Comparison of ENCODE assay signal across 8 mouse cellular contexts in the genomic region with DNA sequence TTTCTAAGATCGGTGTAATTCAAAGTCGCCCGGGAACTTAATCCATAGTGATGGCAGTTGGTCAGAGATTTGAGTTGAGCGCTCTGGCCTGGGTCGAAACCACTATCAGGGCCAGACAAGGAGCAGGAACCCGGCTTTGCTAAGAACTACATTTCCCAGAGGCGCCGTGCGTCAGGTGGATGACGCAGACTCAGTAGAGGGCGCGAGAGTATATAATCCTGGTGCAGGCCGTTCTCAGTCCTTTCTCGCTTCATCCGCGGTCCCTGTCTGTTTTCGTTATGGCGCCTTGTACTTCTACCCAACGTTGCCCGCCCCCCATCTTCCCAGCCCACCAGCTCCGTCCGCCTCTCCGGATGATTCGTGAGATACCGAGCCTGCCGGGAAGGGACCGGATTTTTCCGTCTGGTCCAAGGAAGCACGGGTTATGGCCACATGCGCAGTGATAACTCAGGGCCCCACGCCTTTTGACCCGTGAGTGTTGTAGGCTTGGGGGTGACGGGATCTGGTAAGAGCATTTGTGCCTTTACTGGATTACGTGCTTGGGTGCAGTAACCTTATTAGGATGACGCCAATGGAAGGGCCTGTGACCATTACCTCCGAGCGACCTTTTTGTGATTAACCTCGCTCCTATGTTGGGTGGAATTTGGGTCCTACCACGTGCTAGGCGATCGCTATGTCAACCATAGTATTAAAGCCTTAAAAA. TPM values are rescaled to one million over a fixed set of nuclear protein-coding genes. Genes with fewer than 3 reads are reported as not detected.
A peak's percentile ranks its signal among the peaks of the same experiment; 100 is the strongest.
DNase-seq lines count a peak whose midpoint lies in the region; ATAC-seq lines count a peak whose summit lies in the region.

No protein-coding gene starts in this region.

- peaks cover 12% of the 10 kb centered on the region for H3K4me1 ChIP-seq in hindbrain, embryonic 14.5 days (replicated peaks; ENCODE audit: control insufficient read depth, insufficient read depth, low read length)

- DNase-seq in NIH3T3 (ENCODE audit: low read depth) = peak; percentile 92
- DNase-seq in cerebellum, postnatal 14 days = peak; percentile 90 to 94
- peak; percentile 84 to 90 for DNase-seq in frontal cortex, postnatal 14 days (ENCODE audit: low spot score in 2 of 2)
- DNase-seq in hindbrain, embryonic 14.5 days (ENCODE audit: low spot score) = peak; percentile 93
- peak; percentile 89 to 91 for DNase-seq in layer of hippocampus, postnatal 36 days
- peak; percentile 96 for DNase-seq in lung, postnatal 36 days
- DNase-seq in retina, postnatal 1 day = peak; percentile 95
- peak; percentile 81 to 88 for DNase-seq in urinary bladder, adult 18-20 months (ENCODE audit: low spot score in 2 of 2)

- peak; percentile 95 for ATAC-seq in hindbrain, embryonic 14.5 days (ENCODE audit: low FRiP score)

- peak overlapping the region; percentile 97 for H3K27ac ChIP-seq in hindbrain, embryonic 14.5 days

- no peaks in the 10 kb centered on the region for H3K9me3 ChIP-seq in hindbrain, embryonic 14.5 days (ENCODE audit: control insufficient read depth, low read length)

- peaks cover 41% of the 10 kb centered on the region for H3K36me3 ChIP-seq in hindbrain, embryonic 14.5 days (replicated peaks; ENCODE audit: control insufficient read depth, insufficient read depth)

- no peaks in the 10 kb centered on the region for H3K27me3 ChIP-seq in hindbrain, embryonic 14.5 days (ENCODE audit: control insufficient read depth, insufficient read depth, low read length)

- peak overlapping the region; percentile 82 for H3K4me2 ChIP-seq in hindbrain, embryonic 14.5 days (replicated peaks)

- peak overlapping the region; percentile 88 for H3K9ac ChIP-seq in hindbrain, embryonic 14.5 days

- H3K4me3 ChIP-seq in hindbrain, embryonic 14.5 days (replicated peaks; ENCODE audit: low read length) = peak overlapping the region; percentile 74

- 2% methylated on average over 41 of the region's 41 CpGs for WGBS in hindbrain, embryonic 14.5 days

RNA-seq across cellular contexts. Expression of a gene that starts 5.4 kb away (rescaled TPM):
- polyA plus RNA-seq in hindbrain, embryonic 14.5 days (2014; fragmentation: Nextera tagmentation; extraction: Ambion mirVana) = 0.95 and 1.5 TPM in 2 replicates
- total RNA-seq in layer of hippocampus, postnatal 36 days (2021) = 1 to 10 TPM; 1.2 to 2.6 TPM

RNA-seq across cellular contexts. Expression of a gene that starts 20.8 kb away (rescaled TPM):
- 66.8 and 73.1 TPM in 2 replicates for polyA plus RNA-seq in hindbrain, embryonic 14.5 days (2014; fragmentation: Nextera tagmentation; extraction: Ambion mirVana)
- 10 to 100 TPM; 18.6 to 19.6 TPM for total RNA-seq in layer of hippocampus, postnatal 36 days (2021)

RNA-seq across cellular contexts. Expression of a gene that starts 34.4 kb away (rescaled TPM):
- 38.0 and 40.8 TPM in 2 replicates for polyA plus RNA-seq in hindbrain, embryonic 14.5 days (2014; fragmentation: Nextera tagmentation; extraction: Ambion mirVana)
- 10 to 100 TPM; 23.6 to 23.7 TPM for total RNA-seq in layer of hippocampus, postnatal 36 days (2021)

RNA-seq across cellular contexts. Expression of a gene that starts 44.8 kb away (rescaled TPM):
- polyA plus RNA-seq in hindbrain, embryonic 14.5 days (2014; fragmentation: Nextera tagmentation; extraction: Ambion mirVana) = 20.0 and 22.4 TPM in 2 replicates
- total RNA-seq in layer of hippocampus, postnatal 36 days (2021) = 10 to 100 TPM; 11.9 to 13.4 TPM

RNA-seq across cellular contexts. Expression of a gene that starts 47.2 kb away (rescaled TPM):
- 34.7 and 36.7 TPM in 2 replicates for polyA plus RNA-seq in hindbrain, embryonic 14.5 days (2014; fragmentation: Nextera tagmentation; extraction: Ambion mirVana)
- 10 to 100 TPM; 21.3 to 24.7 TPM for total RNA-seq in layer of hippocampus, postnatal 36 days (2021)

Comparison
In these comparisons a context has a peak if more than half of its experiments do, and no peak if none do; other contexts are left out.
1. Peak in every context shown above with its lines: DNase-seq, ATAC-seq, H3K4me3 ChIP-seq and H3K27ac ChIP-seq.